Mouse (Mus musculus): Measurements from ENCODE around the gene Pou2f2.

Gene Pou2f2

DNA sequence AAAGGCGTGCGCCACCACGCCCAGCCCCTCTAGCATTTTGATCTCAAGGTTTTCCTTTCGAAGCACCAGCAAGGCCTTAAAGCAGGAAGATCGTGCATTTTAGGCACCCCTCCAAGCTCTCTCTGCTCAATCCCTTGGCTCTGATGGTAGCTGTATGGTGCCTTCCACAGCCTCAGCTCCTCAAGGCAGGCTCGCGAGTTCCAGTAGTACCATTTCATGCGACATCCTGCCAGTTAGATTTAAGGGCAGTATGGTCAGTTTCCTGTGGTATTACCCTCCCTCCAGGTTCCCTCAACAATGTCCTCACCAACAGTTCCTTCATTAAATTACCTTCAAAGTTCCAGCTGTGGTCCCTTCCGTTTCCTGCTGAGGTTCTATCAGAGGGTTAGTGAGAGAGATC is 16.6 kb upstream of the Pou2f2 start:
- in situ Hi-C loops (cut with MboI, MseI): no loop called here

GRCm38 (mm10) chr7:25195148-25195547 is 15.6 kb upstream of the Pou2f2 start:
- in situ Hi-C loops (cut with MboI, MseI): no loop called here

GRCm38 (mm10) chr7:25192110-25192509 is 12.6 kb upstream of the Pou2f2 start:
- in situ Hi-C loops (cut with MboI, MseI): no loop called here

- in situ Hi-C loops (cut with MboI, MseI): no loop called here
These were observed 11.3 kb upstream of the Pou2f2 start for GRCm38 (mm10) chr7:25190806-25191205.

DNA sequence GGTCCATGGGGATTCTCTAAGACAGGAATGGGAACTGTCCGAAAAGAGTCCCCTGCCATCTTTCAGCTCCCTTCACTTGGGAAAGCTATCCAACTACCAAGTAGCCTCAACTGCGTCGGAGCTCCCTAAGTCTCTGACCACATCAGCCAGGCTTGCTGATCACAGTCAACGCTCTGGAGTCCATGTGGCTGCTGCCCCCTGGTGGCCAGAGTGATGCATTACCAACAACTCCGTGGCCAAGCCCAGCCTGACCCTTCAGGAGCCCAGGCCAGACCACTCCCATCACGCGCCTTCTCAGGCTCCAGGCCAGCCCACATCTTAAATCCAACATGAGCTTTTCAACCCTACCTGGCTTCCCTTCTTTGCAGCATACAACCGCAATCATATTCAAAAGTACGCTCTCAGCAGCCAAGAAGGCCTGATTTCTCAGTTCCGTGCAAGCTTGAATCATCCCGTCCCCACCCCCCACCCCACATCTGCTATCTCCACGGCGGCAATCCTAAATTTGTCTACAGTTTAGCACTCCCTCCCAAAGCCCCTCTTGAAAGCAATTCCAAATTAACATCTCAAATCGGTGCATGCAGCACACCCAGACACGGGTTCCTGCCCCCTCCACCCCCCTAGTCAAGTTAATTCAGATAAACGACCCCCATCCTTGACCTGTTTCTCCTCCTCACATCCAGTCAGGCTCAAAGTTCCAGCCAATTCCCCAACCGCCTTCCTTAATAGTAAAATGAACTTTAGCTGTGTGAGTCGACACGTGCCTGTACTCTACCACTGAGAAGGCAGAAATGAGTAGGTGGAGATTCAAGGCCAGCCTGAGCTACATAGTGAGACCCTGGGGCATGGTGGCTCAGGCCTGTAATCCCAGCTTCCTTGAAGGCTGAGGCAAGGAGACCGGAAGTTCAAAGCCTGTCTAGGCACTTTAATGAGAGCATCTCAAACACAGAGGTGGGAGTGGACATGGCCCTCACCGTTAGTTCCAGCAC is 8.4 kb upstream of the Pou2f2 start:
- in situ Hi-C loops (cut with MboI, MseI): no loop called here

- in situ Hi-C loops (cut with MboI, MseI): loop anchor here (5.0 kb wide), 2 partner anchors 52 to 77 kb away; no protein-coding TSS in a partner anchor
These were observed 4.6 kb upstream of the Pou2f2 start for GRCm38 (mm10) chr7:25184091-25184490.

DNA sequence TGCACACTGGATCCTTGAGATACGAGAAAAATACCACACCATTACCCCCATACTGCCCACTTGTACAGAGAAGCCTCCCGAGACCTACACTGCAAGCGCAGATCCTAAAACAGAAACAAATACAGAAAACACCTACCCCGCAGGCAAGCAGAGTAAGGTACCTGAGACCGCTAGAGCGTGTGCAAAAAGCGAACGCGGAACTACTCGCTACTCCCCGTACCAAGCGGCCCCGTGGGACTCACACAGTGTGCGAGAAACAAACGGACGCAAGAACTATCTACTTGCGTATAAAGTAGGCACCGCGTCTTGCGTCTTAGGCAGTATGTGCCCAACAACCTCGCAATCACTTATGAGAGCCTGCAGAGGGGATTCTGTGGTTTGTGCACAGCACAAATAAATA is 2.3 kb upstream of the Pou2f2 start:
- in situ Hi-C loops (cut with MboI, MseI): loop anchor here (5.0 kb wide), 2 partner anchors 50 to 75 kb away; no protein-coding TSS in a partner anchor

- in situ Hi-C loops (cut with MboI, MseI): loop anchor here (5.0 kb wide), 2 partner anchors 49 to 74 kb away; no protein-coding TSS in a partner anchor
These were observed 1.8 kb upstream of the Pou2f2 start for GRCm38 (mm10) chr7:25181331-25181790.

- in situ Hi-C loops (cut with MboI, MseI): loop anchor here (5.0 kb wide), 2 partner anchors 48 to 73 kb away; no protein-coding TSS in a partner anchor
These were observed 986 bp upstream of the Pou2f2 start for GRCm38 (mm10) chr7:25180512-25180911.

DNA sequence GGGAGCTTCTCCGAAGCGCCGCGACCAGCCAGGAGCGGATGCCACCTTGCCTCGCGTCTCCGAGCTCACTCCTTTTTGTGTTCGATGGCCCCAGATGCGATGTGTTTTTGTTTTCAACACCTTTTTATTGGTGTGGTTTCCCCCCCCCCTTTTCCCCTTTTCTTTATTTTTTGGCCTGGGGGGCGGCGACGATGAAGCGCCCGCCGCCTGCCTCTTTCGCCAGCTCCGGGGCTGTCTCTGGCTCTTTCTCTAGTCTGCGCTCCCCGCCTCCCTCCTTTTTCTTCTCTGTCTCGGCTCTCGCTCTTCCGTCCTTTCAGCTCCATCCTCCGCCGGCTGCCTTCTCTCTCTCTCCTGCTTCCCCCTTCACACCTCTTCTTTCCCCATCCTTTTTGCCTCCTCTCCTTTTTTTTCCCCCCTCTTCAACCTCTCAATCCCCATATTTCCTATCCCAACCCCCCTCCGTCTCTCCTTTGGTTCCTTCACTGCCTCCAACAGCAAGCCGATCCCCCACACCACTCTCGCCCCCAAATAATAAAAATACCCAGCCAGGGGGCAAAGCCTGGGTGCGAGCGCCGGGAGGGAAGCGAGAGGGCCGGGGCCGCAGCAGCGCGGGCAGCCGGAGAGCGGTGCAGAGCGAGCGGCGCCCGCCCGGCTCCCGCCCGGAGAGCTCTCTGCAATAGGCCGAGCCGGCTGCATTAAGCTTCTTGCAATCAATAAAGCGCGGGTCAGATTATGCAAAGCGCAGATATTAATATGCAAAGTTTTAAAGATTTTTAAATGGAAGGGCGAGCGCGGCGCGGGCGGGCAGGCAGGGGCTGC is 530 bp downstream of the Pou2f2 start:
- in situ Hi-C loops (cut with MboI, MseI): no loop called here

GRCm38 (mm10) chr7:25178317-25178716 is 1.2 kb downstream of the Pou2f2 start:
- in situ Hi-C loops (cut with MboI, MseI): no loop called here

- in situ Hi-C loops (cut with MboI, MseI): no loop called here
These were observed 5.2 kb downstream of the Pou2f2 start for GRCm38 (mm10) chr7:25174343-25174742.

DNA sequence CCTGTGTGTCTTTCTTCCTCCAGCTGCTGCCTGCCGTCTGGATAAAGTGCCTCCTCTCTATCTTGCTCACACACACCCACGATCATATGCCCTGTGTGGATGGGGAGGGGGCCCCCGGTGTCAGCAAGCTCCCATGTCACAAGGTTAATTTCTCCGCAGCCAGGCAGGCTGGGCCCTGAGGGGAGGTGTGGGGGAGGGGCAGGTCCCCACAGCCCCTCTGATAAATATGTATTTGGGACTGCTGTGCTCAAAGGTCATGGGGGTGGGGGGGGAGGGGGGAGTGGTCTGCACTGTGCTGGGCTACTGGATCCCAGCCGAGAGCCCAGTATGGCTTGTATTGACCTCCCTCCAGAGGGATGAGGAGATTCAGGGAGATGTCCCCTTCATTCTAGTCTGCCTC is 6.9 kb downstream of the Pou2f2 start:
- in situ Hi-C loops (cut with MboI, MseI): no loop called here

- in situ Hi-C loops (cut with MboI, MseI): no loop called here
These were observed 8.9 kb downstream of the Pou2f2 start for GRCm38 (mm10) chr7:25170583-25170982.

- in situ Hi-C loops (cut with MboI, MseI): no loop called here
These were observed 13.4 kb downstream of the Pou2f2 start for GRCm38 (mm10) chr7:25166106-25166505.

DNA sequence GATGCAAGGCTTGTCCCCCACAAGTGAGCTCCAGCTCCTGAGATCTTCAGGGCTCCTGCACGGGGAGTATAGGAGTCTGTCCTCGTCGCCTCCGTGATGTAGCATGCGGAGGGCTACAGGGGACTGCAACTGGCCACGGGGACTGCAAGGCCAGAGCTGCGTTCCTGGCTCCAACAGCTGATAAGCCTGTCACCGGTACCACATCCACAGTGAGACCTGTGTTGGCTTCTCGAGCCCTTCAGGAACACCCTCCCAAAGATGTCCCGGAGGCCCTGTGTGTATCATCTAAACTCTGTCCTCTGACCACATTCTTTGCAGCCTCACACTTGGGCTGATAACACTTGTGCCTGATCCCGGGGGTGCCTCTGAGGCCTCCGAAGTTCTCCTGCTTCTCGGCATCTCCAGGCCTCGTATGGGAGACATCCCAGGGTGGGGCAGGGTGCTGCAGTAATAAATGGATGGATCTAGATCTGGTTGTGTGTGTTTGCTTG is 23.3 kb downstream of the Pou2f2 start:
- in situ Hi-C loops (cut with MboI, MseI): no loop called here

- in situ Hi-C loops (cut with MboI, MseI): no loop called here
These were observed 23.9 kb downstream of the Pou2f2 start for GRCm38 (mm10) chr7:25155469-25156157.

- in situ Hi-C loops (cut with MboI, MseI): no loop called here
These were observed 24.9 kb downstream of the Pou2f2 start for GRCm38 (mm10) chr7:25154648-25155047.

GRCm38 (mm10) chr7:25153841-25154240 is 25.7 kb downstream of the Pou2f2 start:
- in situ Hi-C loops (cut with MboI, MseI): no loop called here

- in situ Hi-C loops (cut with MboI, MseI): no loop called here
These were observed 27.5 kb downstream of the Pou2f2 start for GRCm38 (mm10) chr7:25151916-25152556.

- in situ Hi-C loops (cut with MboI, MseI): no loop called here
These were observed 28.5 kb downstream of the Pou2f2 start for GRCm38 (mm10) chr7:25151009-25151408.

Measured in T-helper 1 cell (primary cell).